Mouse (Mus musculus): ENCODE results near the gene Fcrla. TPM values are rescaled to one million over a fixed set of nuclear protein-coding genes. Genes with fewer than 3 reads are reported as not detected.

Gene Fcrla
- polyA plus RNA-seq, 1 experiment: 4.2 TPM

DNA sequence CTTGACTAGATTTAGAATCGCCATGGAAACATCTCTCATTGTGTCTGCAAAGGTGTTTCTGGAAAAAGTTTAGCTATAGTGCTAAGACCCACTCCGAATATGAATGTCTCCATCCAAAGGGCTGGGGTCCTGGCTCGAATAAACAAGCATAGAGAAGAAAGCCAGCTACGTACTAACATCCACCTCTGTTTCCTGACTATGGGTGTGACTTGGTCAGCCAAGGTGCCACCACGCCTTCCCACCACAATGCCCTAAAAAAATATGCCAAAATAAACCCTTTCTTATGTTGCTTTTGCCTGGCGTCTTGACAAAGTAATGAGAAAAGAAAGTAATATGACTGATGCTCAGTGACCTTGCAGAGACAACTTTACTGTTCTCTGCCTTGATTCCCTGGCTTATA, 45.1 kb upstream of the Fcrla start:
- H3K4me1 ChIP-seq (ENCODE audit: control insufficient read depth, insufficient read depth, insufficient read length, low read length): no peaks in the 10 kb centered on the region; the same call in 1 of the 2 replicates
- no peak overlapping the region for H3K4me3 ChIP-seq (ENCODE audit: low read depth, low read length)
- WGBS: 76% methylated on average over 6 of the region's 6 CpGs
- H3K27me3 ChIP-seq (ENCODE audit: control insufficient read depth, insufficient read depth, low read length): no peaks in the 10 kb centered on the region
- no peaks in the 10 kb centered on the region for H3K36me3 ChIP-seq (ENCODE audit: control insufficient read depth, insufficient read depth, low read length)
- no peak for TF ChIP-seq CTCF (IDR thresholded peaks at IDR 0.05; ENCODE audit: extremely low read depth, insufficient read length, insufficient replicate concordance, low read depth, low read length)
- no peak for TF ChIP-seq POLR2A (IDR thresholded peaks at IDR 0.05; ENCODE audit: low read depth, low read length)
- H3K27ac ChIP-seq (ENCODE audit: insufficient read depth, low read depth, low read length): no peak overlapping the region

DNA sequence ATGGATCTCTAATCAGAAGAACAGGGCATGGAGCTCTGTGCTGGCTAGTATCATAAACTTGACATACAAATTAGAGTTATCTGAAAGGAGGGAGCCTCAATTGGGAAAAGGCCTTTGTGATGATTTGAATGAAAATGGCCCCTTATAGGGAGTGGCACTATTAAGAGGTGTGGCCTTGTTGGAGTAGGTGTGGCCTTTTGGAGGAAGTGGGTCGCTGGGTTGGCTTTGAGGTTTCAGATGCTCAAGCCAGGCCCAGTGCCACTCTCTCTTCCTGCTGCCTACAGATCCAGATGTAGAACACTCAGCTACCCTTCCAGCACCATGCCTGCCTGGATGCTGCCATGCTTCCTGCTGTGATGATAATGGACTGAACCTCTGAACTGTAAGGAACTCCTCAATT, 41.2 kb upstream of the Fcrla start:
- H3K36me3 ChIP-seq (ENCODE audit: control insufficient read depth, insufficient read depth, low read length): no peaks in the 10 kb centered on the region
- no peak overlapping the region for H3K27ac ChIP-seq (ENCODE audit: insufficient read depth, low read depth, low read length)
- H3K4me3 ChIP-seq (ENCODE audit: low read depth, low read length): no peak overlapping the region
- no peak for TF ChIP-seq CTCF (IDR thresholded peaks at IDR 0.05; ENCODE audit: extremely low read depth, insufficient read length, insufficient replicate concordance, low read depth, low read length)
- no peak for TF ChIP-seq POLR2A (IDR thresholded peaks at IDR 0.05; ENCODE audit: low read depth, low read length)
- no peaks in the 10 kb centered on the region for H3K4me1 ChIP-seq (ENCODE audit: control insufficient read depth, insufficient read depth, insufficient read length, low read length)
- no peaks in the 10 kb centered on the region for H3K27me3 ChIP-seq (ENCODE audit: control insufficient read depth, insufficient read depth, low read length)
- 64% methylated on average over 1 of the region's 1 CpGs for WGBS

DNA sequence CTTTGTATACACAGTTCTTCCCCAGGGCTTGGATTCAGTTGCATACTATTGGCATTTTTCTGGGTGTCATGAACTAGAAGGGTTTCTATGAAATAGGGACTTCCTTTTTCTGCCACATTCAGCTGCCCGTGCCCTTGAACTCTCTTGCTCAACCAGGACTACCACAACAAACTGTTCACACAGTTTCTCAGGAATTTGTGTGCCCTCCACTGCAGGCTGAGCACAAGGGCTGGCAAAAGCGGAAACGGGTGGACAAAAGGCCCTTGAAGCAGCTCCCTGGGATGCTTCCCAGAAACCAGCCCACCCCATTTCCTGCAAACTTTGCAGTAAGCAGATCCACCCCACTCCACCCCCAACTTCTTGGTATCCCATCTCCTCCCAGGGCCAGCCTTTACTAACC, 40.2 kb upstream of the Fcrla start:
- no peak overlapping the region for H3K27ac ChIP-seq (ENCODE audit: insufficient read depth, low read depth, low read length)
- H3K36me3 ChIP-seq (ENCODE audit: control insufficient read depth, insufficient read depth, low read length): no peaks in the 10 kb centered on the region
- no peak for TF ChIP-seq CTCF (IDR thresholded peaks at IDR 0.05; ENCODE audit: extremely low read depth, insufficient read length, insufficient replicate concordance, low read depth, low read length)
- TF ChIP-seq POLR2A (IDR thresholded peaks at IDR 0.05; ENCODE audit: low read depth, low read length): no peak
- no peak overlapping the region for H3K4me3 ChIP-seq (ENCODE audit: low read depth, low read length)
- no peaks in the 10 kb centered on the region; the same call in 1 of the 2 replicates for H3K4me1 ChIP-seq (ENCODE audit: control insufficient read depth, insufficient read depth, insufficient read length, low read length)
- 75% methylated on average over 3 of the region's 3 CpGs for WGBS
- H3K27me3 ChIP-seq (ENCODE audit: control insufficient read depth, insufficient read depth, low read length): no peaks in the 10 kb centered on the region

DNA sequence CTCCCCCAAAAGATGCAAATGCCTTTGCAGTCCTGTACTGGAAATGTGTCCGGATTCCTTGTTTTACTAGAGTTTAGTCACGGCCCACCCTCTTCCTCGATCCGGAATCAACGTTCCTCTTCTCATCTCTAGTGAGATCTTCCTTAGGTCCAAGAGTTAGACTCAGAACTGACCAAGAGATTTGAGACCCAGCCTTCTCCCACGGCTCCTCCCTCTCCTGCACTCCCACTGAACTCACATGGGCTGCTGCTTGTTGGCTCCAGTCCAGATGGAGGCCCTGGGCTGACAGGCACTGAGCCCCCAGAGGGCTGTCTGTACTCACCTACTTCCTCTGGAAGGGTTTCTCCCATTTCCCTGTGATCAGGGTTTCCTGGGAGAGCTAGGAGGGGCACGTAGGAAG, 35.7 kb upstream of the Fcrla start:
- Histone ChIP-seq H3K36me3 (ENCODE audit: control insufficient read depth, insufficient read depth, low read length) (no peaks in the 10 kb centered on the region), H3K27ac (ENCODE audit: insufficient read depth, low read depth, low read length) (no peak overlapping the region), H3K27me3 (ENCODE audit: control insufficient read depth, insufficient read depth, low read length) (no peaks in the 10 kb centered on the region), H3K4me3 (ENCODE audit: low read depth, low read length) (no peak overlapping the region), H3K4me1 (ENCODE audit: control insufficient read depth, insufficient read depth, insufficient read length, low read length) (peaks cover 5% of the 10 kb centered on the region)
- TF ChIP-seq CTCF (IDR thresholded peaks at IDR 0.05; ENCODE audit: extremely low read depth, insufficient read length, insufficient replicate concordance, low read depth, low read length) (no peak), POLR2A (IDR thresholded peaks at IDR 0.05; ENCODE audit: low read depth, low read length) (no peak)
- 81% methylated on average over 7 of the region's 7 CpGs for WGBS

DNA sequence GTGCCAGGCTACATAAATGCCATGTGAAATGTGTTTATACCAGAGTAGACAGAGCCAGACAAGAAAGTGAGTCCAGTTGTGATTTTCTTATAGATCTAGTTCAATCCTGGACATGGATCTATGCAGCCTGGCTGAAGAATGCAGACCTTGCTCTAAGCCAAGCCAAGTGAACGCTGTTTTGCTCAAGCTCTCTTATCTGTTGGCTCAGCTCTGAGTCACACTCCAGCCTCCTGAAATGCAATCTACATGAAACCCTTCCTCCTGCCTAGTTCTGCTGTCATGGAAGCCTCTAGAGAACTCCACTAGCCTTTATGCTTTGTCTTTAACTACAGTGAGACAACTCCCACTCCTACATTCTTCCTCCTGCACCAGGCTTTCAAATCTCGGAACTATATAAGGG, 34.9 kb upstream of the Fcrla start:
- TF ChIP-seq POLR2A (IDR thresholded peaks at IDR 0.05; ENCODE audit: low read depth, low read length) (no peak), CTCF (IDR thresholded peaks at IDR 0.05; ENCODE audit: extremely low read depth, insufficient read length, insufficient replicate concordance, low read depth, low read length) (no peak)
- H3K27me3 ChIP-seq (ENCODE audit: control insufficient read depth, insufficient read depth, low read length): no peaks in the 10 kb centered on the region
- H3K4me1 ChIP-seq (ENCODE audit: control insufficient read depth, insufficient read depth, insufficient read length, low read length): peaks cover 5% of the 10 kb centered on the region
- no peak overlapping the region for H3K27ac ChIP-seq (ENCODE audit: insufficient read depth, low read depth, low read length)
- WGBS: 26% methylated on average over 2 of the region's 2 CpGs
- no peak overlapping the region for H3K4me3 ChIP-seq (ENCODE audit: low read depth, low read length)
- no peaks in the 10 kb centered on the region for H3K36me3 ChIP-seq (ENCODE audit: control insufficient read depth, insufficient read depth, low read length)

DNA sequence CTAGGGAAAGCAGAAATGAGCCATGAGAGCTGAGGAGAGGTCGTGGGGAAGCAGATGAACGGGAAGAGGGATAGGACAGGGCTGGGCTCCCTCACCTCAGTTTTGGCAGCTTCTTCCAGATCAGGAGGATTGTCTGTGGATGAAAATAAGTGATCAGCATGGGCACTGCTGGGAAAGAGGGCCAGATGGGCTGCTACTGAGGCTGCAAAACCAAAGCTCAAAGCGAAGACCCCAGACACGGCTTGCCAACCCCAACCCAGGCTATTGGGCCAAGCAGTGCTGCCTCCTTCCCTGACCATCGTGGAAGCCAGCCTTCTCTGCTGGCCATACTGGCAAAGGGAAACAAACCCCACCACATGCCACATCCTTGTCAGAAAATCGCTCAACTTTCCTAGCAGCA, 33.7 kb upstream of the Fcrla start:
- no peaks in the 10 kb centered on the region for H3K36me3 ChIP-seq (ENCODE audit: control insufficient read depth, insufficient read depth, low read length)
- no peaks in the 10 kb centered on the region for H3K27me3 ChIP-seq (ENCODE audit: control insufficient read depth, insufficient read depth, low read length)
- no peak for TF ChIP-seq POLR2A (IDR thresholded peaks at IDR 0.05; ENCODE audit: low read depth, low read length)
- no peak for TF ChIP-seq CTCF (IDR thresholded peaks at IDR 0.05; ENCODE audit: extremely low read depth, insufficient read length, insufficient replicate concordance, low read depth, low read length)
- H3K27ac ChIP-seq (ENCODE audit: insufficient read depth, low read depth, low read length): no peak overlapping the region
- peaks cover 5% of the 10 kb centered on the region for H3K4me1 ChIP-seq (ENCODE audit: control insufficient read depth, insufficient read depth, insufficient read length, low read length)
- H3K4me3 ChIP-seq (ENCODE audit: low read depth, low read length): no peak overlapping the region
- WGBS: 87% methylated on average over 6 of the region's 6 CpGs

DNA sequence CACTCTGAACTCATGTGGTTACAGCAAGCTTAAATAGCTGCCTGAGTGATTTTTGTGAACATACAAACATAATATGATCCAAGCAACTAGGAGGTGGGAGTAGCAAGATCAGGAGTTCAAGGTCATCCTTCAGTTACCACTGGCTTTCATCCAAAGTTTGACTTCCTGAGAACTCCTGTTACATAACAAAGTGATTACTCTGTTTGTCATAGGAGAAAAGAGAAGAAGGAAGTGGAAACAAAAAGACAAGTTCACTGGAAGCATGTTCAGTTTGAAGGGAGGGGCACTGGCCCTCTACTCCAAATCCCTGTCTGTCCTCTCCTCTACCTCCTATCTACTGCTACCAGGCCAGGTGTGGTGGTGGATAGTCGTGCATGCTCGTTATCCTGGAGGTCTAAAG, 32.4 kb upstream of the Fcrla start:
- peaks cover 5% of the 10 kb centered on the region for H3K4me1 ChIP-seq (ENCODE audit: control insufficient read depth, insufficient read depth, insufficient read length, low read length)
- no peak for TF ChIP-seq CTCF (IDR thresholded peaks at IDR 0.05; ENCODE audit: extremely low read depth, insufficient read length, insufficient replicate concordance, low read depth, low read length)
- TF ChIP-seq POLR2A (IDR thresholded peaks at IDR 0.05; ENCODE audit: low read depth, low read length): no peak
- no peaks in the 10 kb centered on the region for H3K36me3 ChIP-seq (ENCODE audit: control insufficient read depth, insufficient read depth, low read length)
- no peaks in the 10 kb centered on the region for H3K27me3 ChIP-seq (ENCODE audit: control insufficient read depth, insufficient read depth, low read length)
- 18% methylated on average over 2 of the region's 2 CpGs for WGBS
- H3K4me3 ChIP-seq (ENCODE audit: low read depth, low read length): no peak overlapping the region
- H3K27ac ChIP-seq (ENCODE audit: insufficient read depth, low read depth, low read length): no peak overlapping the region

DNA sequence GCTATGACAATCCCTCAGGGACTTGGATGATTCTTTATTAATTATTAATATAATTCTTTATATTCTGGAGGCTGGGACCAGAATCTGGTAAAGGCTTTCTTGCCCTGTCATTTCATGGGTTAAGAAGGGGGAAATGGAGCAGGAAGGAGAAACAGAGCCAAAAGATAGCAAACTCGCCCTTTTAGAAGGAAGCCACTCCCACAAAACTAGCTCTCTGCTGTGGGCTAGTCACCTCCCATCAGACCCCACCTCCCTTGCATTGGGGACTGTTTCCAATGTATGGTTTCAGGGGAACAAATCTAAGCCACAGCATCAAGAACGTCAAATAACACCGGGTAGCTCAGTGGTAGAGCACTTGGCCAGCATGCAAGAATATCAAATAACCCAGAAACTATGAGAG, 30.8 kb upstream of the Fcrla start:
- Histone ChIP-seq H3K4me3 (ENCODE audit: low read depth, low read length) (no peak overlapping the region), H3K4me1 (ENCODE audit: control insufficient read depth, insufficient read depth, insufficient read length, low read length) (peaks cover 5% of the 10 kb centered on the region), H3K27me3 (ENCODE audit: control insufficient read depth, insufficient read depth, low read length) (no peaks in the 10 kb centered on the region), H3K36me3 (ENCODE audit: control insufficient read depth, insufficient read depth, low read length) (no peaks in the 10 kb centered on the region), H3K27ac (ENCODE audit: insufficient read depth, low read depth, low read length) (no peak overlapping the region)
- WGBS: 51% methylated on average over 3 of the region's 3 CpGs
- no peak for TF ChIP-seq CTCF (IDR thresholded peaks at IDR 0.05; ENCODE audit: extremely low read depth, insufficient read length, insufficient replicate concordance, low read depth, low read length)
- no peak for TF ChIP-seq POLR2A (IDR thresholded peaks at IDR 0.05; ENCODE audit: low read depth, low read length)

All from small intestine, adult 2 months (tissue).